Mouse (Mus musculus) layer of hippocampus, postnatal 36 days (tissue): ENCODE data around the gene Arl8b. TPM values are rescaled to one million over a fixed set of nuclear protein-coding genes. Genes with fewer than 3 reads are reported as not detected.
A peak's percentile ranks its signal among the peaks of the same experiment; 100 is the strongest.

Experiments
- DNase-seq, 2 experiments: peaks; one replicate each; pipeline ENCODE4 v3.0.0; 2022
- total RNA-seq, 2 experiments: library from RNA; stranded (reverse); gene quantifications; 2 replicates each; pipeline ENCODE4 v1.2.3; 2021

Gene Arl8b
- total RNA-seq, 2 experiments from 2014 or later, result 215 to 216 TPM

- no peak for DNase-seq
These were observed 2.7 kb downstream of the Arl8b start for GRCm38 (mm10) chr6:108785551-108785950.

DNA sequence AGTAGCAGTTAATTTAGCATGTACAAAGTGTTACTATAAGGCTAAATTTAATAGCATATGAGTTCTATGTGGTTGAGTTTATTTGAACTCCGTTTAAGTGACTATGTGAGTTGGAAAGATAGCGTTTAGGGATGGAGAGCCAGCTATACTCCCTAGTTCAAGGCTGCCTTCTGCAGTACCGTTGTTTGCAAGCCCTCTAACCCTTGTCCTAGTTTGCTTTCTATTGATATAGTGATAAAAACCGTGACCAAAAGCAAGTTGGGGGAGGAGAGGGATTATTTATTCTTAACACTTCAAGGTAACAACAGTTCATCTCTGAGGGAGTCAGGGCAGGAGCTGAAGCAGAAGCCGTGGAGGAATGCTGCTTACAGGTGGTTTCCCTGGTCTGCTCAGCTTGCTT is 8.6 kb downstream of the Arl8b start:
- DNase-seq, result no peak

GRCm38 (mm10) chr6:108795912-108796311 is 13.0 kb downstream of the Arl8b start:
- DNase-seq, result no peak

- no peak for DNase-seq
These were observed 13.8 kb downstream of the Arl8b start for GRCm38 (mm10) chr6:108796706-108797105.

DNA sequence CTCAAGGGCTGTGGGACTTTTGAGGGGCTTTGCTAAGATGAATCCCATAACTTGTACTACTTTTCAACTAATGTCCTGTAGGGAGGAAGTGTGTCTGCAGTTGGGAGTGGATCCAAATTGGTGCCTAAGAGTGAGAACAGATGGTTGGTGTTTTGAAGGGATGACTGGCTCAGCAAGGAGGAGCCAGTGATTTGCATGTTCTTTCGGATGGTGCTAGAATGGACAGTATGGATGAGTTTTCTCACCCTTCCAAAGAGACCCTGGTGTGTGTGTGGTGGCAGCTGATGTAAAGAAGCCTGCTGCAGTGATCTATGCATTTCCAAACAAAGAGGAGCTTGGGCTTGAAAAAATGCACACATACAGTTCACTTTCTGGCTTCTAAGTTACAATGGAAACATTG is 22.3 kb downstream of the Arl8b start:
- no peak for DNase-seq

DNA sequence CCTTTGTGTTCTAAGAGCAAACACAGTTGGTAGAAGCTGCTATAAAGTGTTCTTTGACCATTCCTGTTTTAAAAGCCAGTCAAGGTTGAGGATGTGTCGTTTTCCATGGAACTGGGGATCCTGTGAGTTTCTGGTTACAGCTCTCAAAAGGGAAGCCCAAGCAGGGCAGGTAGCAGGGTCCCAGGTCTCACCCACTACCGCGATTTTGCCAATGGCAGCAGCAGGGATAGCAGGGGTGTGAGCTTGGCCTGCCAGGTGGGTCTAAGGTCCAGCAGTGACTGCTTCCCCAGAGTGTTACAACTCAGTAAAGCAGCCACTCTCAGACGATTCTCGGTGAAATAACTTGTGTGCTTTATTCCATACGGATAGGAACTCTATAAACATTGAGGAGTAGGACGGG is 23.0 kb downstream of the Arl8b start:
- no peak for DNase-seq

DNA sequence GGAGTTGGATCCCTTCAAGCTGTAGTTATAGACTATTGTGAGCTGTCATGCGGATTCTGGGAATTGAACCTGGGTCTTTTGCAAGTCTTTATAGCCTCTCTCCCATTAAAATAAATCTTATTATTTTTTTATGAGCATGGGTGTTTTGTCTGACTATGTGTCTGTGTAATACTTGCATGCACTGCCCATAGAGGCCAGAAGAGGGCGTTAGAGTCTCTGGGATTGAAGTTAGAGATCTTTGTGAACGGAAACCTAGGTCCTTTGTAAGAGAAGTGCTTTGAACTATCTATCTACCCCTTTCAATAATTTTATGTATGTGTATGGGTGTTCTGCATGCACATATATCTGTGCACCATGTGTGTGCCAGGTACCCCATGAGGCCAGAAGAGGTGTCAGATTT is 24.5 kb downstream of the Arl8b start:
- no peak for DNase-seq

GRCm38 (mm10) chr6:108808786-108809185 is 25.9 kb downstream of the Arl8b start:
- no peak for DNase-seq

DNA sequence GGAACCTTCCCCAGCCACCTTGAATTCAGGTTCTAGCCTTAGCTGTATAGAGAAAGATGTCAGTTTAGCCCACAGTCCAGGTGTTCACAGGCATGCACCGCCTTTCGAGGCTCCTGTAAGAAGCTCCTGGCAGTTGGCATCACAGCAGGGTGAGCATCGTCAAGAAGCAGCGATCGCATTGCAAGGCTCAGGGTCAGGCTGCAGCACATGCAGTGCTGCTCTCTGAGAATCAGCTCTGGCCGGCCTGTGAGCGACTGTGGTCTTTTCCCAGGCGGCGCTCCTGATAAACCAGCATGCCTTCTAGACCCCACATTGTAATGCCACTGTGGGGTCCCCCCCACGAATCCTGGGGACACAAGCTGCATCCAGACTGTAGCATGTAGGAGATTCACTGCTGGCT is 27.3 kb downstream of the Arl8b start:
- no peak for DNase-seq

- no peak for DNase-seq
These were observed 29.2 kb downstream of the Arl8b start for GRCm38 (mm10) chr6:108812134-108812533.

GRCm38 (mm10) chr6:108817510-108817909 is 34.6 kb downstream of the Arl8b start:
- no peak for DNase-seq

GRCm38 (mm10) chr6:108824816-108825545 is 42.1 kb downstream of the Arl8b start:
- no peak for DNase-seq

GRCm38 (mm10) chr6:108826070-108826469 is 43.2 kb downstream of the Arl8b start:
- DNase-seq, result no peak

DNA sequence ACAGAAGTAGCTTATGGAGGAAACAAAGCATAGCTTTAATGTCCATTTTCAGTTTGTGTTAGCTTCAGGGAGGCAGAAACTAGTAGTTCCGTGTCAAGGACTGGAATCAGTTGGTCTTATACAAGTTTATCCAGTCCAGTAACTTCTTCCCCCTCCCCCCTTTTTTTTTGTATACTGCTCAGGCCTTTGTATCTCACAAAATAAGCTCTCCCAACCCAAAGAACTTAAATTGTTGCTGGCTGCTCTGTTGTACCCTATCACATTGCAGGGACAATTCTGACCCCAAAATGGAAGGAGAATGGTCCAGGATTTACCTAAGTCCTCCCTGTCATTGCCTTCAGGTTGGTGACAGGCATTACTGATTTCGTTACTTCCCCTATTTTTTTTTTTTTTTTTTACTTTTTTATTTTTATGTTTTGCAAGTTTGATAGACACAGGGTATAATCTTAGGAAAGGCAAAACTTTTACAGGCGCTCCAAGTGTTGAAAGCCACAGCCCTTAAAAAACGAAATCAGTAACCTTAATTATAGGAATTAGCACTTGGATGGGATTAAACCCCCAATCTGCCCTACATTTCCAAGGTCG is 44.5 kb downstream of the Arl8b start:
- no peak for DNase-seq

- peak; percentile 94 for DNase-seq
These were observed 45.5 kb downstream of the Arl8b start, which contains the start of gene Edem1 for GRCm38 (mm10) chr6:108828234-108828868. Gene Edem1 (plus strand): TSS chr6:108828641.

DNA sequence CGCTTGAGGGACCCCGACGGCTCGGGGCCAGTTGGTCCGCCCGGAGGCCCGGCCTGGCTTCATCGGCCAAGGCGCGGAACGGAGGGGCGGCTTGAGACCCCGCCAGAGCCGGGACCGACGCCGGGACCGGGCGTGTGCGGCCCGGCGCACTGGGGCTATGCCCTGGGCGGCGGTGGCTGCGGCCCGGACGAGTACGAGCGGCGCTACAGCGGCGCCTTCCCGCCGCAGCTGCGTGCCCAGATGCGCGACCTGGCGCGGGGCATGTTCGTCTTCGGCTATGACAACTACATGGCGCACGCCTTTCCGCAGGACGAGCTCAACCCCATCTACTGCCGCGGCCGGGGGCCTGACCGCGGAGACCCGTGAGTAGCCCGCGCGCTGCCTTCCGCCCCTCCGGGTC is 46.0 kb downstream of the Arl8b start:
- DNase-seq, result peak in 1 of 2 experiments; percentile 31

DNA sequence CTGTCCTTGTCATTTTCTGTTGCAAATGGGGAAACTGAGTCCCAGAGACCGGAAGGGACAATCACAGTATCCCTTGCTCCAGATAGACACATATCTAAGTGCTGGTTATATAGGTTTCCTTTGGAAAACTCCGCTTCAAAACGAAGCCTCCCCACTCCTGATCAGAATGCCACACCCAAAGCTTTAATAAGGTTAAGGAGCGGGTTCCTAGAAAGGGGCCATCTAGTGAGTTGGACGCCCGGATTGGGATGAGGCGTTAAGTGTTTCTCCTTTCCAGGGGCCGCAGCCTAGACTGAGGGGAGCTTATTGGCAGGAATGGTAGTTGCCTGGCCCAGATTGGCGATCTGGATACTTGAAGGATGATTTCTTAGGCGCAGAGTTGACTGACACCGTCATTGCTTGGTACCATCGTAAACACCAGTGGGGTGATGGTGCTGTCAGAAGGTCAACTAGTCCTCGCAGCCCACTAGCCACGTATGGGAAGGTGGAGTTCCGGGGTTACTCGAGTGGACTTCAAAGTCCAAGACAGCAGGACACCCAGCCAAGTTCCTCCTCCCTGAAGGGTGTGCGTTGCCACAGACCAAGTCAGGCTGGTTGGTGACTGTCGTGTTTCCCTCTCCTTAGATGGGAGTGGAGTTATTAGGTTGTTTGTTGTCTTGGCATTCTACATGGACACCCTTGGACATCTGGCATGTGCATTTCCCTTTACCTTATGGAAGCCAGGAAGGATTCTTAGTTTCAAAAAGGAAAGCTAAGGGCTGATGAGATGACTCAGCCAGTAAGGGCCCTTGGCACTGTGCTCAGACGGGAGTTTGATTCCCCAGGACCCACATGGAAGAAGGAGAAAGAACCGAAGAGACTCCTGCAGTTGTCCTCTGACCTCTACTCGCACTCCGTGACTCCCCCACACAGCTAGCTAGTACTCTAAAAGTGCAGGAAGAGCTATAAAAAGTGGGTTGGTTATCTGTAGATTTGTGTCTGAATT is 46.8 kb downstream of the Arl8b start:
- no peak for DNase-seq

GRCm38 (mm10) chr6:108832170-108832569 is 49.3 kb downstream of the Arl8b start:
- DNase-seq, result no peak

DNA sequence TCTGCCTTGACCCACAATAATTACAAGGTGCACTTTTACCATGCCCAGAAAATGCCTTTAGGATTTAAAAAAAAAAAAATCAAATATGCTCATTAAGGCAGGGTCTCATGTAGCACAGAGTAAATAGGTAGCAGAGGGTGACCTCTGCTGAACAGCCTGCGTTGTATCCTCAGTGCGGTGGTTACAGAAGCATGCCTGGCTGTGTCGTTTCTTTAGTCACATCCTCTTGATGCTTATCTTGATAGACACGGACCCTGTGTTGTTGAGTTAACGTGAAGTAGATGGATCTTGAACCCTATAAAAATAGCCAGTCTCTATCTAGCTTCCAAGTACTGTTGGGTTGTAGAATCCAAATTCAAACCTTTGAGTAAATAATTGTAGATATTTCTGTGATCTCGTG is 50.1 kb downstream of the Arl8b start:
- DNase-seq, result no peak

- DNase-seq, result no peak
These were observed 51.2 kb downstream of the Arl8b start for GRCm38 (mm10) chr6:108833963-108834697.

DNA sequence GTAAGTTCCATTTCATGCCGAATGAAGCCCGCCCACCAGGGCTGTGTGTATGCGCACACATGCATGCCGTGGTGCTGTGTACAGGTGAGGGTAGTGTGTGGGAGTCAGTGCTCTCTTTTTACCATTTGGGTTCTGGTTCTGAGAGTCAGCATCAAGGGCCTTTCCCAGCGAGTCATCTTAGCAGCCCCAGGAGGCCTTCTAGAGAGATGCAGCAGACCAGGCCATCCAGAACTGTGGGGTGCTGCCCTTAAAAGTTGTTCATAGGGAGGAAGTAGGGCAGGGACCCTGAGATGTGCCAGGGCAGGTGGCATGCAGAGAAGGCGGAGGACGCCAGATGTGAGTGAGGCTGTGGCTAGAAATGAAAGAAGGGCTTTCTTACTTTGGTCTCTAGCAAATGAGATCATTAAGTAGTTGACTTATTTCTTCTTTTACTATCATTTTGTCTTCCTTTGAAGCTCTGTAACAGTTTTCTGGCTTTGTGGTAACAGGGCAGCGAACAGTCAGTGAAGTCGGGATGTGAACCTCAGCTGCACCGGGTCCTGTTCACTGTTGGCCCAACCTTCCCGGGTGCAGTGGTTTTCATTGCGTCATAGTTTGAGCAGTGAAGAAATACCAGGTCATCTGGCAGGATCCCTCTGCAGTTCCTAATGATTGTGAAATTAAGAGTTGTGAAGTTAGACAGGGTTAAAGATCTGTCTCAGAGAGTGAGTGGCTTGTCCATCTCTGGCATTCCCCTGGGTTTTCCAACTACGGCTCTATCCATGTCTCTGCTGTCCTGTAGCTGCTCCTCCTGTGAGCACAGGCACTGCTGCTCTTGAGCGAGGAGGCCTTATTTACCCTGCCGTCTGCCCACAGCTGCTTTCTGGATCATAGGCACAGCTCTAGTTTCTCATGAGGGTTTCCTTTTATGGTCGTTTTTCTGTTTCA is 53.1 kb downstream of the Arl8b start:
- DNase-seq, result no peak
